Mouse (Mus musculus) left cerebral cortex, postnatal 14 days (tissue): ENCODE data around the gene Dedd2. TPM values are rescaled to one million over a fixed set of nuclear protein-coding genes. Genes with fewer than 3 reads are reported as not detected.

Experiments
- DNase-seq, 2 experiments: peaks; one replicate each; pipeline ENCODE4 v3.0.0; 2021 to 2022; ENCODE audit warnings: low spot score in 2 of 2, mixed read lengths in 1 of 2
- intact Hi-C: fragments of 180-260 bp; cut with DNase I; formaldehyde crosslinking; loops from one replicate; pipeline ENCODE4 v1.15.1; 2025
- microRNA-seq, 2 experiments: library from miRNA; unstranded; fragments of <30 nt; microRNA quantifications; one replicate each; pipeline ENCODE4 v1.2.0; 2022
- total RNA-seq, 2 experiments: library from RNA; stranded (reverse); gene quantifications; 2 replicates each; pipeline ENCODE4 v1.2.3; 2021

Dedd2 gene
- total RNA-seq, 2 experiments from 2014 or later = 25.0 to 26.0 TPM

DNA sequence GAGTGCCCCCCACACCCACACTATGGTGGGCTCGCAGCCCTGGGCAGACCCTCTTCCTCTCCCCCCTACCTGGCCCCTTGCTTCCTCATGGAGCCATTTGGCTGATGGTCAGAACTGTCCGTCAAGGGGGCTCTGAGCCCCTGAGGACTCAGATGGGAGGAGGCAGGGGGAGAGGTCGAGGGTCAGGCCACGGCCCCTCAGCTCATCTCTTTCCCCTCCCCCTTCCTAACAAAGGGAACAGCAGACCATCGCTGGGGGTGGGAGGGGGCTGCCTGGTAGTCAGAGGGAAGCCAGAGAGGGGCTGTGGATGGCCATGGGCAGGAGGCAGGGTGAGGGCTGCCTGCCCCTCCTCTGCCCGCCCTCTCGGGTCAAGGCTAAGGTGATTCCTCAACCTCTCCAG is 69.4 kb downstream of the Dedd2 start:
- DNase-seq = no peak
- intact Hi-C loops = no loop called here

DNA sequence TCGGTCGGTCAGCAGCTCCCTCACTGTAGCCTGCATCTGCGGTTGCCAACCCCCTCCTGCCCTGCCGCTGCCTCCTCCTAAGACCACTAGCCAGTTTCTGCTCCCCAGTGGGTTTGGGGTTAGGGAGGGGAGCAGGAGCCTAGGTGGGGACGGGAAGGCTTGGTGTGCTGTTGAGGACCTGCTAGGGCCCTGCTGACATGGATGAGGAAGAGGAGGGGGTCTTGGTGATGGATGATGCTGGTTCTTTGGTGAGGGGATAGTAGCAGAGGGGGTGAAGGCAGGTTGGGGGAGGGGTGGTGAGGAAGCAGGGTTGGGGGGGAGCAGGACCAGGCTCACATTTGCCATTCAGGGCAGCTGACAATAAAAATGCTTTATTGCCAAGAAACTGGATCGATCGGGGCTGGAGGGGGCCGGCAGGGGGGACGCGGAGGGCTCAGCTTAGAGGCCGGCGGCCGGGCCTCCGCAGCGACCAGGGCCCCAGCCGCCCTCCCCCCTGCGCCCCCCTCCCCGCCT is 70.2 kb downstream of the Dedd2 start:
- intact Hi-C loops = no loop called here
- DNase-seq = no peak

Small RNA genes within 50 kb of the gene (microRNA-seq; reads per million reads assigned to microRNA genes)
- gene Mir7048 = 0 to 0.53 reads per million in 2 experiments

Other genes starting within 250 kb of the Dedd2 start
- gene Rabac1, start 247.9 kb downstream of the Dedd2 start, total RNA-seq = 100 to 1,000 TPM; 303 to 313 TPM
- gene Atp1a3, start 214.7 kb downstream of the Dedd2 start, total RNA-seq = 1,000 to 10,000 TPM; 2,091 to 2,391 TPM
- gene Grik5, start 148.3 kb downstream of the Dedd2 start, total RNA-seq = 100 to 1,000 TPM; 264 to 270 TPM
- gene Zfp574, start 148.0 kb downstream of the Dedd2 start, total RNA-seq = 10 to 100 TPM; 28.1 to 30.0 TPM
- 10 to 100 TPM; 11.5 to 13.0 TPM for gene Pou2f2, start 40.9 kb downstream of the Dedd2 start, total RNA-seq
- 10 to 100 TPM in 1 of 2 experiments, 1 to 10 TPM in 1; 9.2 to 10.3 TPM for gene Zfp526, start 810 bp upstream of the Dedd2 start, total RNA-seq
- 100 to 1,000 TPM; 201 to 203 TPM for gene Gsk3a, start 17.2 kb upstream of the Dedd2 start, total RNA-seq
- gene Erf, start 30.1 kb upstream of the Dedd2 start, total RNA-seq = 10 to 100 TPM; 68.6 to 70.7 TPM
- 100 to 1,000 TPM; 246 to 255 TPM for gene Cic, start 47.1 kb upstream of the Dedd2 start, total RNA-seq
- gene Pafah1b3, start 77.4 kb upstream of the Dedd2 start, total RNA-seq = 10 to 100 TPM; 25.2 to 32.2 TPM
- gene Prr19, start 80.8 kb upstream of the Dedd2 start, total RNA-seq = under 1 TPM in 1 of 2 experiments, not detected in 1; 0.29 TPM
- gene Tmem145, start 85.5 kb upstream of the Dedd2 start, total RNA-seq = 10 to 100 TPM; 70.9 to 76.8 TPM
- 10 to 100 TPM; 97.4 to 97.8 TPM for gene Megf8, start 96.5 kb upstream of the Dedd2 start, total RNA-seq
- not detected for gene Cnfn, start 149.1 kb upstream of the Dedd2 start, total RNA-seq
- 1 to 10 TPM; 5.6 to 6.3 TPM for gene Lipe, start 178.1 kb upstream of the Dedd2 start, total RNA-seq
- not detected for gene Cxcl17, start 192.3 kb upstream of the Dedd2 start, total RNA-seq